11 mouse cellular contexts compared by ENCODE assay signal in the genomic region with DNA sequence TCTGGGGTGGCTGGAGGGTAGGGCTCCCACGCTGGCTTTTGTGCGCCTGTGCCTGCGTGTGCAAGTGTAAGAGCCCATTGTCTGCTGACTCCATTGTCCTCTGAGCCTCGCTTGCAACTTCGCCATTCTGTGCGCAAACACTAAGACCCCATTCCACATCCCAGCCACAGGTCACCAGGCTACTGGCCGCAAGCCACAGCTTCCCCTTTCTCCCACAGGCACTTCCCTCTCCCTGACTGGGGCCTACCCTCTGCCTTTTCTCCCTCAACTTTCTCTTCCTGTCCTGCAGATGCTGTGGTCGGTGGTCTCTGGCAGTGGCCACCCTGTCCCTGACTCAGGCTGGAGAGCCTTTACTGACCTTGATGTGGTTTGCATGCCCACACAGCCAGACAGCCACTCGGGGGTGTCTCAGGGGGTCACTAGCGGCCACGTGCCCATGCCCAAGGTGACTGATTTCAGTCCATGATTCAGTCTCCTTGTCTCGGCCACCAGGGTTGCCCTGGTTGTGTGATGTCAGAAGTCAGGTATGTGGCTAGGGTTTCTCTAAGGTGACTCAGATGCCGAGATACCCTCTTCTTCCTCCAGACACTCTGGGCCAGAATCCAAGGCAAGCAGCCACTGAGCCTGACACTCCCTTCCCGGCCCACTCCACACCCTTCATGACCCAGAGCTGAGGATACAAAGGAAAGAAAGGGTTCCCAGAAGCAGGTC. TPM values are rescaled to one million over a fixed set of nuclear protein-coding genes. Genes with fewer than 3 reads are reported as not detected.
DNase-seq lines count a peak whose midpoint lies in the region; ATAC-seq and TF ChIP-seq lines count a peak whose summit lies in the region.
"Had no signal": no experiment of that assay in that cellular context is flagged by ENCODE, and none has a peak within 500 bp of the region (broad histone marks: within the 10 kb centered on the region; RNA-seq: fewer than 3 reads in every experiment).

No protein-coding gene starts in this region.

- no peak overlapping the region for H3K4me3 ChIP-seq in gastrocnemius, adult 2 months
- H3K4me3 ChIP-seq: limb, embryonic 13.5 days had no signal

- DNase-seq in gastrocnemius, adult 2 months, result peak; percentile 55
- no peak for DNase-seq in gastrocnemius, postnatal 4 days (ENCODE audit: low spot score in 2 of 2)
- DNase-seq in spleen, postnatal 36 days (ENCODE audit: low spot score in 2 of 2), result peak; percentile 34 to 60
- DNase-seq in spleen, postnatal 14 days (ENCODE audit: low spot score in 2 of 2), result no peak
- peak; percentile 60 for DNase-seq in large intestine, adult 2 months (ENCODE audit: low read depth, low spot score)
- DNase-seq in left cerebral cortex, adult 11 months (ENCODE audit: low spot score), result no peak
- DNase-seq: thymus, postnatal 14 days had no signal

- WGBS in large intestine, adult 2 months, result 48% methylated on average over 14 of the region's 14 CpGs

- intact Hi-C loops in gastrocnemius, adult 2 months (cut with DNase I), result no loop called here

- no peak for TF ChIP-seq CTCF in gastrocnemius, adult 2 months (IDR thresholded peaks at IDR 0.05)

- H3K27ac ChIP-seq in gastrocnemius, adult 2 months, result peak overlapping the region; percentile 57
- H3K27ac ChIP-seq: limb, embryonic 13.5 days had no signal

- ATAC-seq in frontal cortex, adult (ENCODE audit: low TSS enrichment), result no peak
- ATAC-seq in cerebellum, adult (ENCODE audit: insufficient number of reproducible peaks, low FRiP score, low TSS enrichment), result no peak
- ATAC-seq: intestine, embryonic 16.5 days had no signal

RNA-seq across cellular contexts. Expression of gene Fosb, which starts 6.8 kb away (rescaled TPM):
- total RNA-seq in gastrocnemius, adult 2 months (2021), result under 1 TPM; 0.22 to 0.59 TPM
- 1 to 10 TPM; 2.5 to 3.8 TPM for total RNA-seq in gastrocnemius, postnatal 4 days (2021)
- 1.4 and 6.2 TPM in 2 replicates for polyA plus RNA-seq in large intestine, adult 2 months (2012; rRNA removed)

RNA-seq across cellular contexts. Expression of gene Ercc1, which starts 28.0 kb away (rescaled TPM):
- 10 to 100 TPM; 28.1 to 30.4 TPM for total RNA-seq in gastrocnemius, adult 2 months (2021)
- 10 to 100 TPM; 33.1 to 34.5 TPM for total RNA-seq in gastrocnemius, postnatal 4 days (2021)
- 26.9 and 31.2 TPM in 2 replicates for polyA plus RNA-seq in large intestine, adult 2 months (2012; rRNA removed)

RNA-seq across cellular contexts. Expression of gene Rtn2, which starts 34.2 kb away (rescaled TPM):
- total RNA-seq in gastrocnemius, adult 2 months (2021), result 1,000 to 10,000 TPM in 1 of 2 experiments, 100 to 1,000 TPM in 1; 987 to 1,150 TPM
- total RNA-seq in gastrocnemius, postnatal 4 days (2021), result 100 to 1,000 TPM; 473 to 501 TPM
- 12.7 and 18.9 TPM in 2 replicates for polyA plus RNA-seq in large intestine, adult 2 months (2012; rRNA removed)

RNA-seq across cellular contexts. Expression of gene Ppm1n, which starts 36.7 kb away (rescaled TPM):
- under 1 TPM in 1 of 2 experiments, not detected in 1; 0.74 TPM for total RNA-seq in gastrocnemius, adult 2 months (2021)
- not detected for total RNA-seq in gastrocnemius, postnatal 4 days (2021)
- polyA plus RNA-seq in large intestine, adult 2 months (2012; rRNA removed), result 0.33 and 1.3 TPM in 2 replicates
- polyA plus RNA-seq: limb, embryonic 13.5 days had no signal

RNA-seq across cellular contexts. Expression of gene Cd3eap, which starts 42.7 kb away (rescaled TPM):
- total RNA-seq in gastrocnemius, adult 2 months (2021), result 10 to 100 TPM; 11.4 to 11.5 TPM
- total RNA-seq in gastrocnemius, postnatal 4 days (2021), result 10 to 100 TPM in 1 of 2 experiments, 1 to 10 TPM in 1; 9.7 to 10.8 TPM
- 3.2 and 4.1 TPM in 2 replicates for polyA plus RNA-seq in large intestine, adult 2 months (2012; rRNA removed)

Comparison
In these comparisons a context has a peak if more than half of its experiments do, and no peak if none do; other contexts are left out.
1. DNase-seq: peak in gastrocnemius, adult 2 months (single experiment), spleen, postnatal 36 days (2 of 2) and large intestine, adult 2 months (single experiment); none in gastrocnemius, postnatal 4 days (0 of 2), spleen, postnatal 14 days (0 of 2) and left cerebral cortex, adult 11 months (single experiment).